Mouse (Mus musculus): ENCODE measurements around the gene Ube2d3.
A peak's percentile ranks its signal among the peaks of the same experiment; 100 is the strongest.
"Not testable (repeated sequence)": the region's sequence is repeated elsewhere in the genome, so short reads cannot be mapped to it uniquely, and the experiment has no call there.

Gene Ube2d3

DNA sequence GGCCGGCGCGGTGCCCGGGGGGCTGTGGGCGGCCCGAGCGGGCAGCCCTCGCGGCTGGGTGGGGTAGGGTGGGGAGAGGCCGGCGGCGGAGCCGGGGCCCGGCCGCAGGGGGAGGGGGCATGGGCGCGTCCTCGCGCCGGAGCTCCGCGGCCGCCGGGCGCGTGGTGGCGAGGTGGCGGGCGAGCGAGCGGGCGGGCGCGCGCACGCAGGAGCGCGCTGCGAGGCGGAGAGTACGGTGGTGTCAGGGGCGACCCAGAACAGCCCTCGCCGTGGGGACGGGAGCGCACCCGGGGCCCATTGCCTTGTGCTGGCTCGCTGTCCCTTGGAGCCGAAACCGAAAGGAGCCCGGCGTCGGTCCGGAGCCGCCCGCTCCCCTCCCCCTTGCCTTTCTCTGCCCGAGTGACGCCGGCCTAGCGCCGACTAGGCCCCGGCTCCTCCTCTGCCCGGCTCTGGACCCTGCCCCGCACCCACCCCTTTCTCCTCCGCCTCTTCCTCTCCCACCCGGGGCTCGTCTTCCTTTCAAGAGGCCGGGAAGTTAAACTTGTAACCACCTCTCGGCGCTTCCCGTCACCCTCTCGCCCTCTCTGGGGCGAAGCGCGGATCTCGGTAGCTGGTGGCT lies 1.1 kb downstream of the Ube2d3 start:
- DNase-seq: peak; percentile 93

DNA sequence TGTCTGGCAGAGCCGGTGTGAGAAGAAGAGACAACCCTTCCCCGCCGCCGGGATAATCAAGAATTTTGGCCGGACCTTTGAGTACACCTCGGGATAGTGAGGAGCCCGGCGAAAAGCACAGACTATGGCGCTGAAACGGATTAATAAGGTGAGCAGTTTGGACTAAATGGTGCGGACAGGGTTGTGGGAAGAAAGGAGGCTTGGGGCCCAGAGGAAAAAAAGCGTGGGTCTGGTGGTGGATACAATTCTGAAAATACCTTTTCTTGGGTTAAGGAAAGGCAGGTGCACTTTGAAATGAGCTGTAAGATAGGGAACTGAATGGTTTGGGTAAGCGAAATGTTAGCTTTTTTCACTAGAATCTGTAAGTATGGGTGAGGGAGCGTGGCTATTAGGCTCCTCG lies 1.7 kb downstream of the Ube2d3 start:
- DNase-seq: no peak

DNA sequence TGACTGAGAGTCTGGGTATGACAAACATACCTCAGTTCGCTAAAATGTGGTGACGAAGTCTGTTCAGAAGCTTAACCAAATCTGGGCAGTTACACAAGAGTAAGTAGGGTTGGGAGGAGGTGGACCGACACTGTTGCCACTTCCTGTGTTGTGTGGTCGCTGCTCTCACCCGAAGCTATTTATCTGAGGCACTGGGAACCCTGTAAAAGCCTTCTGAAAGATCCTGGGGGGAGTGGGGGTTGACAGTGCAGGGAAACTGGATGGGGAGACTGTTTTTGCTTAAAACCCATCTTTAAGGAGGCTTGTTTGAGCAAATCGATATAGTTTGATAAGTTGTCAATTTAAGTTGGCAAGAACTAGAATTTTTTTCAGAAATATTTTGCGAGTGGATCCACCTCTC lies 2.3 kb downstream of the Ube2d3 start:
- peak; percentile 37 for DNase-seq

DNA sequence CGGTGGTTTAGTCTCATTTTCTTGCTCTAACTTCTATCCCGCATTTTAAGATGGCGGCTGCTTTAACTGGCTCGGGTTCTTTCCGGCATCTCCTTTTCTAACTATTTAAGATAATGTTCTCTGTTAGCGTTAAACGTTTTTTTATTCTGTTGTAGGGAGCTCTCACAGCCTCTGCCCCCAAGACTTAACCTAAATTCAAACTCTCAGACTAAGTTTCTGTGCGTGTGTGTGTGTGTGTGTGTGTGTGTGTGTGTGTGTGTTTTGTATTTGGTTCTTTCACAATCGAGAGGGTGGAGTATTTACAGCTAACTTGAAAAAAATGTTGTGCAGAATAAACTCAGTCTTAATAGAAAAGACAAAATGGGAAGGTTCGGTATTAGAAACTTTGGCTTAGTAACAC lies 2.7 kb downstream of the Ube2d3 start:
- peak; percentile 12 for DNase-seq

DNA sequence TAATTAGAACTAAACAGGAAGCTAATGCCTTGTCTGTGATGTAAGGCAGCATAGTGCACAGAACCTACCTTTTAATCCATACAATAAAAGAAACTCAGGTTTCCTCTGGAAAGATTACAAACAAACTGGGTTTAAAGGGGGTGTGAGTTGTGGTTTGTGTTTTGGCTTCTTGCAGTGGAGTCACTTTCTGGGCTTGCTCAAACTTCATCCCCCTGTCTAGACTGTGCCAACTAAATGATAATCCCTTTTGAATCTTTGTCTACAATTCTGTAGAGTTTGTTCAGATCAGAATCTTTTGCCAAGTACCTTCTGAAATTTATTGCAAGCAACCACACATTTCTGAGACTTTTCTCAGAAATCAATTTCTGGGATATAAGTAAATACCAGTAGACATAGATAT lies 7.0 kb downstream of the Ube2d3 start:
- no peak for DNase-seq

DNA sequence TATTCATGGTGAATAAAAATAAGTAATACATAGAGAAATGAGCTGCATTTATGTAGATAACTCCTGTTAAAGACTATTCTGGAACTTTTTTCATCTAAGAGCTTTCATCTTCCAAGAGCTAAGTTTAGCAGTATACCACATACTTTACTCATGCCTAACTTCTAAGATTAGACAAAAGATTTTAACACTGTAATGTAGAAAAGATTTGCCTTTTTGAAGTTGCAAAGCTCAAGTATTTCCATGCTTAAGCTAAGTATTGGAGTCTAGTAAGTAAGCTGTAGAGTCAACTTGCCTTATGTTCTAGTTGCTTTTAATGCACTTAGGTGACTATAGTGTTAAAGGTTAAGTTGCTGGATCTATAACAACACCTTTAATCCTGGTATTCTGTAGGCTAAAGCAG lies 21.0 kb downstream of the Ube2d3 start:
- DNase-seq: no peak

DNA sequence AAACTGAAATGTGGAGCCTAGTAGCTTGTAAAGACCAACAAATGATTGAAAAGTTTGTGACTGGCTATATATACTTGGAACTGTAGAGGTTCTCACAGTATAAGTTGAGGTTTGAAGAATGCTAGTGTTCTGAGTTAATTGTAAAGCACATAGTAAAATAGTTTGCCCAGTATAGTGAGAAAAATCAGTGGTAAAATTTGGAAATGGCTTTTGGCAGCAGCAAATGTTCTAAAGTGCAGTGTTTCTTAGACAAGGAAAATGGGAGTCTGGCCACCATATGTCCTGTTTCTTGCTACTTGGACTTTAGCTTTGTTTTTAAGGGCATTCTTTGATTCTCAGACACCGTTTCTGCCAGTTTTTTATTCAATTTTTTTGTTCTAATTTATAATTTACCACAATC lies 30.5 kb downstream of the Ube2d3 start:
- no peak for DNase-seq

DNA sequence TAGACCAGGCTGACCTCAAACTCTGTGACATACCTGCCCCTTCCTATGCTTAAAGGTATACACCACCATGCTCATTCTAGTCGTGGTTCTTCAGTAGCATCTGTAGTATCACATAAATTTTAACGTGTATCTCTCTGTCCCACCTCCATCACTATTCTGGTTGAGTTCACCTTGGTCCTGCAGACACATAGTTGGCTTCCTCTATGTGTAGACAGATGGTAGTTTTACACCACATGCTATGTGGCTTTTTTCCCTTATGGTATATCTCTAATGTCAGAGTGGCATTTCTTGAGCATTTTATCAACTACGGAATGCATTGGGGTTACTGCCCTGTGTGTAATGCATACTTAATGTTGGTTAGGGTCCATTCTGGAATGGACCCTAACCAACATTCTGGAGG lies 31.2 kb downstream of the Ube2d3 start:
- no peak for DNase-seq

DNA sequence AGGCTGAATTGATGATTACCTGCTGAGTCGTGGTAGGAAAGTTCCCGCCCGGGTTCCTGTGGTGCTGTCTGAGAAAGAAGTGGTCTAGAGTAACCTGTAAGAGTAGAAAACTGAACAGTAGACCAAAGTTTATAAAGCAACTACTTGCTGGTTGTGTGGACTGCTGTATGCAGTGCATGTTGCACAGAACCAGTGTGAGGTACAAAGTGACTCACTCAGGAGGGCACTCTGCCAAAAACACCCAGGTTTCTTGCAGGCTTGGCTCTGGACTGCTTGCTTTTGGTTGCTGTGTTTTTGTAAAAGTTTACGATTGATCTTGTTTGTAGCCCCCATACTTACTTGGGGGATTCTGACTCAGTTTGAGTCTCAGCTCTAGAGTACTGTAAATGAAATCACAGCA lies 32.0 kb downstream of the Ube2d3 start:
- peak; percentile 83 for DNase-seq

DNA sequence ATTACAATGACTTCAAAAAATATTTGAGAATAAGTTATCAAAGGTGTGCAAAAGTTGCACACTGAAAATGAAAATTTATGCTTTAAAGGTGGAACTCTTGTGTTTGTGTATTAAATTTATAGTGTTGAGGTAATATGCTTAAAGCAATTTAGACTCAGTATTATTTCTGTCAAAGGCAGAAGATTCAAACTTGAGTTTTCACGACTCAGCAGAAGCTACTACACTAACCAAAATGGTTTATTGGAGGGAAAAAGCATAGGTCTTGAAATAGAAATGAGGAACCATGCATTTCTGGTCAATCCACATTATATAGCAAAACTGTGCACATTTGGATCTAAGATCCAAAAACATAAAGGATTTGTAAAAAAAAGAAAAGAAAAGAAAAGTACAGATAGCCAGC lies 32.9 kb downstream of the Ube2d3 start:
- no peak for DNase-seq

DNA sequence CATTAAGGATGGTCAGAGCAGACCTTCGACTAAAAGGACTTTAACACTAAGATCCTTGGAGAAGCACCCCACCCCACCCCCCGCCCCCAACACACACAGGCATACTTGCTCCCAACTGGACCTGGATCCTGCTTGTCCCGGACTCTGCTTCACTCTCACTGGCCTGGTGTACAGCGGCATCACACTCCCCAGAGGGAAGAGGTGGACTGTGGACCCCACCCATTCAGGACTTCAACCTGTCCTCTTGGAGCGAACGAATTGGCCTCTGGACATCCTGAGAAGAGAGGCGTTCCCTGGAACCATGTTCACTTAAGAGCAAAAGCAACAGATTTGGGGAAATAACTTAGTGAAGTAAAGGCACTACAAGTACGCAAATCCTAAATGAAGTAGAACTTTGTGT lies 37.1 kb downstream of the Ube2d3 start:
- peak; percentile 34 for DNase-seq

DNA sequence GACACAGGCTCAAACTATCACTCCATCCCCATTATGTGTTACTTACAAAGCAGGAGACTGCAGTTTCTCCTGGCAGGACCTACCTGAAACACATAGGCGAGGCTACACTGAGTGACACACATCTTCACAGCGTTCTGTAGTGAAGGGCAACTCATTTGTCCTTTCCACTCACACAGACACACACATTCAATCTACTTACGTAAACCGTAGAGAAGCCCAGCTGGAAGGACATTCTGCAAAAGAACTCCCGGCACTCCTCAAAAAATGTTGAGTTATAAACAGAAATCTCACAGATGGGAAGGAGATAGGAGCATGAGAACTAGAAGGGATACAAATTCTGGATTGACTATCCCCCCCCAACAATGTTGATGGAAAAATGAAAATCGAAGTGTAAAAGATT lies 38.3 kb downstream of the Ube2d3 start:
- no peak for DNase-seq

DNA sequence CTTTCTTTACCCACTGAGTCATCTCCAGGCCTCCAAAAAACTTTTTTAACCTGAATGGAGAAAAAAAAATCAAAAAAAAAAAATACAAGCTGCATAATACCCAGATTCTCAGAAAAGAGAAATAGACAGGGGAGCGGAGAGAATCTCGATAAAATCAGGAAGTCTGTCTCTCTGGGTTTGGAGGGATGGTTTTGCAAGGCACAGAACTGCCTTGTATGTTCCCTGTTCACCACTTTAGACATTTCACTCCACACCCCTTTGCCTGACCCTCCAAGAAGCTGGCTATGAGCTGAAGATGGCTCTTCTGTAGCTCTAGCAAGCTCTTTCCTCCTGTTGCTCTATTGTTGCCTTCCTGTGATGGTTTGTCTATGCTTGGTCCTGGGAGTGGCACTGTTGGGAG lies 39.0 kb downstream of the Ube2d3 start:
- DNase-seq: no peak

DNA sequence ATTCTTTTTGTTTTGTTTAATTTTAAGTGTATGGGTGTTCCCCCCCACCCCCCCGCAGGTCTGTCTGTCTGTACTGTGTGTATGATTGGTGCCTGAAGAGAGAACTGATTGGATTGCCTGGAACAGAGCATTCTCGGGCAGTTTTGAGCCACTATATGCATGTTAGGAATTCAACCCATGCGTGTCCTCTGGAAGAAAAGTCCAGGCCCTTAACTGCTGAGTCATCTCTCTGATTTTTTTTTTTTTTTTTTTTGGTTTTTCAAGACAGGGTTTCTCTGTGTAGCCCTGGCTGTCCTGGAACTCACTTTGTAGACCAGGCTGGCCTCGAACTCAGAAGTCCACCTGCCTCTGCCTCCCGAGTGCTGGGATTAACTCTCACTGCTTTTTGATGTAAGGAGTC lies 41.1 kb downstream of the Ube2d3 start:
- DNase-seq: not testable (repeated sequence)

DNA sequence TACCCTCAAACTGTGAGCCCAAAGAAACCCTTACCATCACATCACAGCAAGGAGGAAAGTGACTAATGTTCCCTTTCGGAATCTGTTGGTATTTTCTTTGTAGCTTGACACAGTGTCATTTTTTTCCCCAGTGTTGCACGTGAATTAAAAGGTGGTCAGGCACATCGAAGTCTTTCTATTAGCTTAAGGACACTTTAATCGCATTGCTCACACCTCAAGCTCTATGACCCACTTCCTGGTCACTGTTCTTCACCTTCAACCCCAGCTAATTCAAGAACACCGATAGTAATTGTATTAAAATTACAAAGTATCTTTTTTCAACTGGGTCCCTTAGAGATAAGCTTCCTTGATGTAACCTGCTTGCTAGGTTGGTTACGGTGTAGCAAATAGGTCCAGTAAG lies 42.8 kb downstream of the Ube2d3 start:
- no peak for DNase-seq

DNA sequence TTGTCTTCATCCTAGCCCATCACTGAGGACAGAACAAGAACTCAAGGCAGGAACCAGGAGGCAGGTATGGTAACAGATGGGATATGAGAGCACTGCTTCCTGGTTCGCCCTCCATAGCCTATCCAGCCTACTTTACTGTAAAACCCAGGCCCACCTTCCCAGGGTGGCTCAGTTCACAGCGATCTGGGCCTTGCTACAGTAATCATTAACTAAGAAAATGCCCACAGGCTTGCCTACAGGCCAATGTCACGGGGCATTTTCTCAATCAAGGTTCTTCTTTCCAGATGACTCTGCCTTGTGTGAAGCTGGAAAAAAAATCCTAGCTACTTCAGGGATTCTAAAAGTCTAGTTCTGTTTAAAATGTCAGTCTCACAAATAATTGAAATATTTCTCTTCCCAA lies 43.7 kb downstream of the Ube2d3 start:
- peak; percentile 52 for DNase-seq

DNA sequence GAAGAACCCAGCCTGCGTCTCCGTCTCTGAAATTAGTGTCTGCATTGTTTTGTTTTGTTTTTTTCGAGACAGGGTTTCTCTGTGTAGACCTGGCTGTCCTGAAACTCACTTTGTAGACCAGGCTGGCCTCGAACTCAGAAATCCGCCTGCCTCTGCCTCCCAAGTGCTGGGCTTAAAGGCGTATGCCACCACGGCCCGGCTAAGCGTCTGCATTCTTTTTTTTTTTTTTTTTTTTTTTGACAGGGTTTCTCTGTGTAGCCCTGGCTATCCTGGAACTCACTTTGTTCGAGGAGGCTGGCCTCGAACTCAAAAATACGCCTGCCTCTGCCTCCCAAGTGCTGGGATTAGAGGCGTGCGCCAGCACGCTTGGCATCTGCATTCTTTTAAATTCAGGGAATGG lies 46.7 kb downstream of the Ube2d3 start:
- DNase-seq: not testable (repeated sequence)

DNA sequence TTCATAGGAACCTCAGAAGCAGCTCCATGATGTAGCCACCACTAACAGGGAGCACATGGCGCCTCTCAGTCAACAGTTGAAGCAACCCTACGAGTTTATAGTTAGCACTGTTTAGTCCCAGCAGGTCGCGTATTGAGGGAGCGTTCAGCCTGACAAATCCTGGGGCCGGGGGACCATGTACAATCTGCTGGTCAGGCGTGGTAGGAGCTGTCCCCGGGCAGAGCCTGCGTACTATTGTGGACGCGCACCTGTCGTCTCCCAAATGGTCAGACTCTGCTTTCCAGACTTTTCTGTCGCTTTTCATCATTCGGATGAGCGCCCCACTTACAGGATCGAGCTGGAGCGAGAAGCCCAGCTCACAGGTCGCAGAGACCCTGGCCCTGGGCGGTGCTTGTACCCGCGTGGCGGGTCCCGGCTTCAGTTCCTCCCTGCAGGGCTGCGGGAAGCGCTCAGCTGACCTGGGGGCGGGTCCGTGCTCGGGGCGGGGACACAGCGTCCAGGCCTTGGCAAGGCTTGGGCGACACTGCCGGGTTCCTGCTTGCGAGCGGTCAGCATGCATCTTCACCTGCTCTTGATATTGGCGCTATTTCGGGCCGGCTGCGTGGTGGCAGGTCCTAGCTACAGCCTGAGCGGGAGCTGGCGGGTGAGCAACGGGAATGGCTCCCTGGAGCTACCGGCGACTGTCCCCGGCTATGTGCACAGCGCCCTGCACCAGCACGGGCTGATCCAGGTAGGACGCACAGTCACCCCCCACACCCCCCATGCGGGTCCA lies 47.4 kb downstream of the Ube2d3 start, which contains the start of gene Manba:
Gene Manba (plus strand): TSS at position 484 of the 772 bp plus-strand sequence.
- peak; percentile 91 for DNase-seq

DNA sequence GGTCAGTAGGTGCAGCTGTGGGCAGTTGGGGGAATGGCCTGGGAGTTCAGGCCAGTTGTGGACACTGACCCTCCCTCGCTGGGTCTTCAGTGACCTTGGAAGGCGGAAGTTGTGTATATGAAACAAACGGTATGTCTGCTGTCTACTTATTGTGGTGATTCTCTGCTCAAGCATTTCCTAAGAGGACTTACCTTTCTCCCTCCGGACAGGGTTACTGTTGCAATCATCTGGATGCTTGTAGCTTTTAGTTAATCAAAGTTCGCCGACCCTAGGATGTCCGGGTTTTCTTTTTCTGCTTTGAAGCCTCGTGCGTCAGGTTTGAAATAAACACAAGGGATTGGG lies 47.9 kb downstream of the Ube2d3 start:
- no peak for DNase-seq

DNA sequence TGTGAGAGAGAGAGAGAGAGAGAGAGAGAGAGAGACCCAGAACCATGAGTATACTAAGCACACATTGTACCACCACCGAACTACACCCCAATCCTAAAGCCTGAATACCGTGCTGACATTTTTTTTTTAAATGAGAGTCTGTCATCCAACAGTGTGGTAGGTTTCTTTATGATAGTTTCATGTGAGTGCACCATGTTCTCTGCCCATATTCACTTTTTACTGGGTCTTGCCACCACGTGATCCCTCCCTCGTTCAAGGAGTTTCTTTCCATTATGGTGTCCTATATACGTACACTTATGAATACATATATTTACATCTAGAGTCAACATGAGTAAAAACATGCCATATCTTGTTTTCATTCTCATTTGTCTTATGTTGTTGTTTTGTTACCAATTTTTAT lies 48.4 kb downstream of the Ube2d3 start:
- DNase-seq: no peak

DNA sequence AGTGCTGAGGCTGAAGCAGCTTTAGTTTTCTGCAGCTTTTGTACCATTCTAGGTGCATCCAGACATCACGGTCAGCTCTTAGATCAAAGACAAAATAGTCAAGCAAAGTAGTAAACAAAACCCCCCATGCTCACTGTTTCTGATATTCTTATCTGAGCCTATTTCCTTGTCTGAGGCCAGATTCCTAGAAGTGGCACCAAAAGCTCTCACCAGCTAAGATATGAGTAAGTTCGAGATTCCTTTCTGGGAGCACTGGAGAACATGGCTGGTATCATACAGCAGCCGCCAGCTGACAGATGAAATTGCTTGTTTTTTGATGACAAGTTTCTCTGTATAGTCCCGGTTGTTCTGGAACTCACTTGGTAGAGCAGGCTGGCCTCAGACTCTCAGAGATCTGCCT lies 49.9 kb downstream of the Ube2d3 start:
- DNase-seq: no peak

DNA sequence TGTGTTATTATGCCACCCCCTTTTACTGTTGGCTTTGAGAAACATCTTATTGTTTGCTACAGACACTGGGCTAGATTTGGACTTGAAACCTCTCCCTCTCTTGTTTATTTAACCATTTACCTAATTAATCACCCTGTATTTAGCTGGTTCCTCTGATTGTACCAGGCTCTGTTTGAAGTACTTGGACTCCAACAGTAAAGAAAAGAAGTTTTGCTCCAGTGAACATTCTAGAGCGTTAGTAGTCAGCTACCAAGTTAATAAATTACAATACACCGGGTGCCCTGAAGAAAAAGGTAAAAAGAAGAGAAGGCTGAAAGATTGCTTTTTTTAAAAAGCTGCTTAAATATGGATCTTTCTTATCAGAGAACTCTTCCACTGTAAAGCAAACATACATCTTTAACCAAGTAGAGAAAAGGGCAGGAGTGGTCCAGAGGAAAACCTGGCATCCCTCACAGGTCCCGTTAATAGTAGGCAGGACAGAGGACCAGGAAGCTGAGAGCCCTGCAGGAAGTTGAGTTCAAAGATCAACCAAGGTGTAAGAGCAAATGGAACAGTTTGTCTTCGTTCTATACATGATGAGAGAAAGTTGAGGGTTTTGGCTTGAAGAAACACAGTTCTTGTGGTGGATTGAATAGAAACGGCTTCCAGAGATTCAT lies 52.0 kb downstream of the Ube2d3 start:
- peak; percentile 37 for DNase-seq

DNA sequence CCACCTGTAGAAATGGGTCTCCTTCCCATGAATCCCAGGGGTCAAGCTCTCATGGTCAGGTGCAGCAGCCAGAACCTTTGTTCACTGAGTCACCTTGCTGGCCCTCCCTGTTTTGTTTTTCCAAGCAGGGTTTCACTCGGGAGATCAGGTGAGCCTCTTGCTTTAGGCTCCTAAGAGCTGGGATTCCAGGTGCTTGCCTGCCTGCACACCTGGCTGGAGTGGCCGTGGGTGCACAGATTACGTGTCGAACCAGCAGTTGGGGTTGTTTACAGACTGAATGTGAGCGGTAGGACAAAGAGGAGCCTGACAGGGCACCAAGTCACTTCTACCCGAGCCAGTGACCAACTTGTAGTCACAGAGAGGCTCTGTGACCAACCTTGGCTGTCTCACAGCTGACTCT lies 53.2 kb downstream of the Ube2d3 start:
- DNase-seq: no peak

DNA sequence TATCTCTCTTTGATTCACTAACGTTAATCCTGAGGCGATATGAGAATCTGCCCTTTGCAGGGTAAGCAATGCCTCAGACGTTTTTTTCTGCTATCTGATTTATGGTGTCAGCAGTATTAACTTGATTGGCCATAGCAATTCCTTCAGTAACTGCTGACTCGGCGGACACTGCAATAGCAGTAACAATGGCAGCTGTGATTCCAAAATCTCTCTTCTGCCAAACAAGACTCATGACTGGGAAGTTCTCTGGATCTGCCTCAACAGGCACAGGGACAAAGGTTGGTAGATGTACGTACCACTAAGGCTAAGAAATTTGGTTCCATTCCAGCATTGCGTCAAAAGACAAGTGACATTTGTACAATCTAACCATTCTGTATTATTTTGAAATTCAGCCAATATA lies 55.4 kb downstream of the Ube2d3 start:
- DNase-seq: not testable (repeated sequence)

Data from kidney, postnatal 14 days (tissue).